Mouse (Mus musculus) megakaryocyte progenitor cell, adult 5-6 weeks (primary cell): ENCODE data around the gene Efna2. TPM values are rescaled to one million over a fixed set of nuclear protein-coding genes. Genes with fewer than 3 reads are reported as not detected.

Experiments used
- ATAC-seq: replicated peaks from 2 replicates; pipeline ENCODE4 v1.8.0; 2016; ENCODE audit warnings: mild to moderate bottlenecking, moderate TSS enrichment, inconsistent platforms; ENCODE audit not compliant: poor library complexity
- total RNA-seq, 2 experiments: library from RNA; stranded (forward) in 1 of 2; stranded (reverse) in 1 of 2; fragments of 157-497, 149-512 nt in 1 of 2; fragments of 200-1000 nt in 1 of 2; gene quantifications; 2 replicates each; pipeline versions ENCODE4 v1.2.3 to v1.2.4; 2015 to 2017

Gene Efna2
- total RNA-seq (2015): 0.54 TPM in 1 of 2 replicates, not detected in the other
- total RNA-seq (2017): 0.37 TPM in 1 of 2 replicates, not detected in the other

DNA sequence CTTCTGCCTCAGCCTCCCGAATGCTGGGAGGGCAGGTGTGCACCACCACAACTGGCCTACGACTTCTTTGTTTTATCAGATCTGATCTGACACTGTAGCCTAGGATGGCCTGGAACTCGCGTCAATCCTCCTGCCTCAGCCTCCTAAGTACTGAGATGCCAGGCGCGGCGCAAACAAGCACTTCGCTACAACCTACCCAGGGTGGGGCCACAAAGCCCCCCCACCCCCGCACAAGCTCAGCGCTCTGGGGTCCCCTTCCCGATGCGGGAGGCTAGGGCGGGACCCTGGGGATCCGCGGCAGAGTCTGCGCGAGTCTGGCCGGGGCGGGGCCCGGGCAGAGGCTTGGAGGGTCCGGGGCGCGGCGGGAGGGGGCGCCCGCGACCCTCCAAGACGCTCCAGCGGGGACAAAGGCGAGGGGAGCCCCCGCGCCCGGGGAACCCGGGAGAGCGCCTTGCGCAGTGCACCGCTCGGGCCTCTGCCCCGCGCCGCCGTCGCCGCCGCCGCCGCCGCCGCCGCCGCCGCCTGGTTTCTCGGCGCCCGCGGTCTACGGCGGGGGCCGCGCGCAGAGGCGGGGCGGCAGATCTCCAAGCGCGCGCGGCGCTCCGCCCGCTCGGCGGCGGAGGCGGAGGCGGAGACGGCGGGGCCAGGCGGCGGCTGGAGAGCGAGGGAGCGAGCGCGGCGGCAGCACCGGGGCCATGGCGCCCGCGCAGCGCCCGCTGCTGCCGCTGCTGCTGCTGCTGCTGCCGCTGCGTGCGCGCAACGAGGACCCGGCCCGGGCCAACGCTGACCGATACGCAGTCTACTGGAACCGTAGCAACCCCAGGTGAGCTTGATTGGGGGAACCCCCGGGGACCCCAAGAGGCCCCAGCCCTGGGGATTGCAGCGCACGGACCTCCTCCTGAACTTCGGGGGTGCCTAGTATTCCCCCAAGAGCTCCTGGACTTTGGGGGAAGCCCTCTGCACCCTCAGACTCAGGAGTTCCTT, at the start of gene Efna2:
Gene Efna2, plus strand, starts transcription at position 415 of the 984 bp plus-strand sequence.
- ATAC-seq: no peak

DNA sequence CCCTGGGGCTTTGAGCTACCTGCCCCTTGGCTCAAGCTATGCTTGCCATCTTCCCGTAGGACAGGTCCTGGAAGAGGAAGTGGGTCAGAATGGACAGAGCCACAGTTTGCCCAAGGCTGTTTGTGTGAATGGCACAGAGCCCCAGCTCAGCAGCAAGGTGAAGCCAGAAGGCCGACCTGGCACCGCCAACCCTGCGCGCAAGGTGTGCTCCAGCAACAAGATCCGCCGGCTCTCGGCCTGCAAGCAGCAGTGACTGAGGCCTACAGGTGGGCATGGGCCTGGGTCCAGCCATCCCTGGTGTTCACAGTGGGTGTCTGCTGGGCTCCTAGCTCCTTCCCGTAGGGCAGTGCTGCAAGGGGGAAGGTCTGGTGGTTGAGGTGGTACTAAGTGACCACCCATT, 49.4 kb upstream of the Efna2 start:
- no peak for ATAC-seq

DNA sequence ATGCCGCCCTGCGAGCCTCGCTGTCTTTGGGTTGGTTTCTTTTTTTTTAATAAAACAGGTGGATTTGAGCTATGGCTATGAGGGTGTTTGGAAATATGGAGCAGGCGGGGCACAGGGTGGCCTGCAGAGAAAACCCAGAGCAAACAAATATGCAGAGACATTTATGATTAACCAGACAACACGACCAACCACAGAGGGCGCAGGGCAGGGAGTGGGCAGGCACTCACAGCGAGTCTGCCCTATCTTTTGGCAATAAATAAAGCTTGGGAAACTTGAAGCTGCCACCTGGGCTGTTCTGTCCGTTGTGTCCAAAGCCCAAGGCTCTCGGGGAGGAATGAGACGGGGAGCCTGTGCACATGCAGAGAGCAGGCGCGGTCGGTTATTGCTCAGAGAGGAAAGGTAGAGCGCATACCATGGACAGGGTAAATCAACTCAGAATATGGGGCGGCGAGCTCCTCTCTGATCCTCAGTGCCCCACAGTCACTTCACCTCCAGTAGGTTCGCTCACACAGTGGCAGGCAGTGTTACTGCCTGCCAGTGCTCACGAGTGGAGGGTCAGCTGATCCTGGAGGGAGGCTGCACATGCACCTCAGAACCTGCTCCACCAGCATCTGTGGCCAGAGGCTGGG, 48.8 kb upstream of the Efna2 start:
- no peak for ATAC-seq

- peak; percentile 40 for ATAC-seq
Measured at GRCm38 (mm10) chr10:80131316-80131951, 47.8 kb upstream of the Efna2 start.

- ATAC-seq: no peak
Measured at GRCm38 (mm10) chr10:80131952-80132350, 47.3 kb upstream of the Efna2 start.

- ATAC-seq: peak; percentile 33
Measured at GRCm38 (mm10) chr10:80133226-80133849, 45.9 kb upstream of the Efna2 start.

DNA sequence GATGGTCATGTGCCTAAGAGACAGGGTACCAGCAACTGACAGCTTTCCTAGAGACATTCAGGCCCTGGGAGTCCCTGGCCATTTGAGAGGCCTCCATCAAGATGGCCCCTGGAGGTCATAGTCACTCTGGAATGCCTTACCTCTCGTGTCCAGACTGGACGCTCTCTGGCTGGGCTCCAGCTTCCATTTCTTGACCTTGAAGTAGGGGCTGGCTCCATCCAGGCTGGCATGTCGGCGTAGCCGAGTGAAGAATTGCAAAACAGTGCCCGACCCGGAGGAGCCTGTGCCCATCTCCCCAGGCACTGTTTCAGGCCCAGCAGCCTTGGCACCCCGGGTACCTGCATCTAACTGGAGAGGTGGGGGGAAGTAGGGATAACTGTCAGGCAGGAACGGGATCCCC, 44.9 kb upstream of the Efna2 start:
- ATAC-seq: no peak

GRCm38 (mm10) chr10:80135161-80135560, 44.1 kb upstream of the Efna2 start:
- ATAC-seq: no peak

GRCm38 (mm10) chr10:80135641-80136040, 43.6 kb upstream of the Efna2 start:
- ATAC-seq: no peak

GRCm38 (mm10) chr10:80136179-80136951, 42.9 kb upstream of the Efna2 start:
- no peak for ATAC-seq

DNA sequence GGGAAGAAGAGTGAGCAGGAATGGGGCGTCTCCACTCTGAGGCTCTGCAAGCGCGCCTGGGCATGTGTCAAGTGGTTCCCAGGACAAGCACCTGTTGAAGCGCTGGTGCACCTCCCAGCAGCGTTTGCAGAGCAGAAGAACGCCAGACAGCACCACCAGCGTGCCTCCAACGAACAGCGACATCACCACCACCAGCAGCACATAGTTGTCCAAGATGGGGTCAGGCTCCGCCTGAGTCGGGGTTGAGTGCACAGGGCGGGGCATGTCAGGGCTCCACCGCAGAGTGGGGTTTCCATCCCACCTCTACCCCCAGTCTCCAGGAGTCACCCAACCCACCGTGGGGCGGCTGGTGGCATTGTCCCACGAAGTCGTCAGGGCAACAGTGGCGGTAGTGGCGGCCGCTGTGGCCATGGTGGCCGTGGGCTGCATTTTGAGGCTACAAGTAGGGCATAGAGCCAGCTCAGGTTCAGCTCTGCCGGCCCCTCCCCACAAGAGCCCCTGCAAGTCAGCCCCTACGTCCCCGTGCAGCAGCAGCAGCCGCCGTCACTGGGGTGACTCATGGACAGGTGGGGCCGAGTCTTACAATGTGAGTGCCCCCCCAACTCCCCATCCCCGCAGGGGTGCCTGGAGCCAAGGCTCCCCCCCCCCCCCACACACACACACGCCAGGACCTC, 42.2 kb upstream of the Efna2 start:
- ATAC-seq: no peak

GRCm38 (mm10) chr10:80137626-80138552, 41.4 kb upstream of the Efna2 start:
- no peak for ATAC-seq

GRCm38 (mm10) chr10:80138553-80139438, 40.5 kb upstream of the Efna2 start, which contains the start of gene Atp5d:
TSS of gene Atp5d (plus strand) at chr10:80138632.
- ATAC-seq: no peak

- no peak for ATAC-seq
Measured at GRCm38 (mm10) chr10:80139439-80139775, 39.9 kb upstream of the Efna2 start.

DNA sequence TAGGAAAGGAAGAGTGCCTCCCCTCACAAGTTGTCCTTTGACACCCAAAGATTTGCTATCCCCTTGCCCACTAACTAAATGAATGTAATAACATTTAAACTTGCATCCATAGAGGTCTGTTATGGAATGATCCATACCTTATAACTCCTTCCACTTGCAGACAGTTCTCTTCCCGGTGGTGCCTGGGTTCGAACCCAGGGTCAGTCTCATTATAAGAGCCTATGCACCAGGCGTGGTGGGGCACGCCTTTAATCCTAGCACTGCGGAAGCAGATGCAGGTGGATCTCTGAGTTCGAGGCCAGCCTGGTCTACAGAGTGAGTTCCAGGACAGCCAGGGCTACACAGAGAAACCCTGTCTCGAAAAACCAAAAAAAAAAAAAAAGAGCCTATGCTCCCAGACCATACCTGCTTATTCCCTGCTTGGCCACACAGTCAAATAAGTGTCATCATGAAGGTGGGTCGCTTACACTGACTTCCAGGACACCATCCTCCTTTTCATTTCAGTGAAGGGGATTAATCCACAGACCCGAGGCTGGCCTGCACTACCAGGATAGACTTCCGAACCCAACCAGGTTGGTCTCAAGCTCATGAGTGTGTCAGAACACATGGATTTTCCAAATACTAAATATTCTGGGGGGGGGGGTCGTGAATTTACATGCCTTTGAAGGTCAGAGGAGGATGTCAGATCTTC, 39.2 kb upstream of the Efna2 start:
- ATAC-seq: no peak

GRCm38 (mm10) chr10:80140666-80141035, 38.6 kb upstream of the Efna2 start, which contains the start of gene Cbarp:
TSS of gene Cbarp (minus strand) at chr10:80140835.
- no peak for ATAC-seq

- peak; percentile 79 for ATAC-seq
Measured at GRCm38 (mm10) chr10:80141243-80141642, 38.0 kb upstream of the Efna2 start.
